Mouse (Mus musculus): ENCODE measurements around the gene Cyren. TPM values are rescaled to one million over a fixed set of nuclear protein-coding genes. Genes with fewer than 3 reads are reported as not detected.

Cyren gene
- polyA plus RNA-seq, 1 experiment, result 6.5 TPM

DNA sequence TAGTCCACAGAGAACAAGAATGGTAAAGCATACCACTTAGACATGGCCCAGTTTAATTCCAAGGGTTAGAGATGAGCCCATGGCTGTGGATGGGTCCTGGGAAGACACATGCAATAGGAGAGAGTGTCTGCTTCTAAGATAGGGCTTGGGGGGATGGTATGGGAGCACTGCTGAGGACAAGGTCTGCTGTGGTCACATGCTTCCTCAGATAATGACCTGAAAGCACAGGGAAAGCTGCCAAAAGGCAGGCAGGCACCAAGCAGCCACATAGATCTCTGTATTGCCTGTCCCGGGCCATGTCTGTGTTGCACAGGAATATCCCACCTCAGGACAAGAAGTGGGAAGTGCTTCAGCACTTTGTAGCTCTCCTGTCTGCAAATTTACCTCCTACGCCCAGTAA is 21.3 kb upstream of the Cyren start:
- no peak for DNase-seq (ENCODE audit: low read depth)

DNA sequence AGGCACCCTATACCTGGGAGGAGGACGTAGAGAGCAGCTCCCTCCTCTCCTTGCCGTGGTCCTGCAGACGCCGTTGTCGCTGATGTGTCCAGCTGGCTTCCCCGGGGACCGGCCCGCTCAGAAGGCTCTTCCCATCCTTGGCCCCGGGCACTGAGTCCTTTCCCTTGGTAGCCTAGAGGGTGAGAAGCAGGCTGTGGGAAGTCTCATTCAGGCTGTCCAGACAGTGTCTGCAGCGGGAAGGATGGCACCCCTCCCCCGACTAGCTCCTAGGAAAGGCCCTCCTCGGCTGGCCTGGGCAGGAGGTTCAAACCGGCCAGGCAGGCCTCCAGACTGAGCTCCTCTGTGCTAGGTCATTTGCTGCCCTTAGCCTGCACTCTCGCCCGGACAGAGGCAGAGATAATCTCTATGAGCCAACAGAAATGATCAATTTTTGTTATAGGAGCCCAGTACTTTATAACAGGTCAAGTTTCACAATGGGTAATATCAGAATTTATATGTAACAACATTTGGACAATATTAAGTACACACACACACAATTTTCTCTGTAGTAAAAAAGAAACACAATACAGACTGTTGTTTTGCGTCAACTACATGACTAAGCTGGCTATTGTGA is 18.4 kb upstream of the Cyren start:
- DNase-seq (ENCODE audit: low read depth), result no peak

DNA sequence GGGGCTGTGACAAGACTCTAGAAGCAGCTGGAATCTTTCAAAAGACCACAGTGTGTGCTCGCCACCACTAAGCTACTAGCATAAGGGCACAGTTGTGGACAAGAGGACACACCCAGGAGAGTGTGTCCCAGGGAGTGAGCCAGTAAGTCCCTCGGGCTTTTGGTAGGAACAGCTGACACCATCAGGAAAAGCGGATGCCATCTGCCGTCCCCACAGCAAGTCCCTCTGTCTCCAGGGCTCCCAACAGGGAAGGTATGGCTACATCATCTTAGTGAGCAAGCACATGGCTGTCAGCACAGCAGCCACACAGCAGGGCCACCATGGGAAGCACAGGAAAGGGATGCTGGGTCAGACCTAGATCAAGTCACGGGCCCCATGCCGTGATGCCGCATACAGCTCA is 17.7 kb upstream of the Cyren start:
- no peak for DNase-seq (ENCODE audit: low read depth)

DNA sequence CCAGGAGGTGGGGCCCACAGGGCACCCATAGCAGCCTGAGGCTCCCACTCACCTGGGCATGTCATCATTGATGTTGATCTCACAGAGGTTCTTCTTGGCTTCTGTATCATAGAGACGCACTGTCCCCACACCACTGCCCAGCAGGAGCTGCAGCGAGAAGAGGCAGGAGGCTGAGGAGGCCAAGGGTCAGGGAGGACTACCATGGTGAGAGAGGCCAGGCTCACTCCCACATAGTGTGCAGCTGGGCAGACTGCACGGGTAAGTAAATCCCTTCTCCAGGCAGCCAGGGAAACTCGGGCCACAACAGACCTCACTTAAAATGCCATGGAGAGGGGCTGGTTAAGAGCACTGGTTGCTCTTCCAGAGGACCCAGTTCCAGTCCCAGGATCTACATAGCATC is 11.3 kb upstream of the Cyren start:
- DNase-seq (ENCODE audit: low read depth), result no peak

DNA sequence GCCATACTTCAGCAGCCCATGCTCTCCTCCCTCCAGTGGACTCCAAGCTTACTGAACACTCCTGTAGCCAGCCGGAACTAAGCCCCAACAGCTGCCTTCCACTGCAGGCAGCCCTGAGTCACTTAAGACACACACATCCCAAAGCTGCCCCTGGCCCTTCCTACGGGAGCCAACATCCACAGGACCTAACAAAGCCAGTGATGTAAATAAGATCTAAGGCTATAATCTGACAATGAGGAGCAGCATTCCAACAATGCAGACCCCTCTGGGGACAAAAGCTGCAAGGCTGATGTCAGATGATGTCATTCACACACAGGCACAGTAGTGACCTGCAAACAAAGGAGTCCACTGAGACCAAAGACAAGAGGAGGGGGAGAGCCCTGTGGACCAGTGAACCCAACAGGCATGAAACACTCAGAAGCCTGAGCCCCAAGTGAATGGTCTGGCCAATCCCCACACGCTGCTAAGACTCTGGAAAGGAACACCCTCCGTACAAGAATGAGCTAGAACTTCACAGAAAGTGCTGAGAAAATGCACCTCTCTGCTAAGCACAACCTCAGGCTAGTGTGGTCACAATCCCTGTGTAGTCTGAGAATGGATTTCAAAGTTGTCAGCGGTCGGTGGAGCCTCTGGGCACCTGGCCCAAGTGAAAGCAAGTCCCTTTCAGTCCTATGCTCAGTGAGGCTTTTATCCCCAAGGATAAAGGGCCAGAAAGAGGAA is 9.4 kb upstream of the Cyren start:
- DNase-seq (ENCODE audit: low read depth), result no peak

DNA sequence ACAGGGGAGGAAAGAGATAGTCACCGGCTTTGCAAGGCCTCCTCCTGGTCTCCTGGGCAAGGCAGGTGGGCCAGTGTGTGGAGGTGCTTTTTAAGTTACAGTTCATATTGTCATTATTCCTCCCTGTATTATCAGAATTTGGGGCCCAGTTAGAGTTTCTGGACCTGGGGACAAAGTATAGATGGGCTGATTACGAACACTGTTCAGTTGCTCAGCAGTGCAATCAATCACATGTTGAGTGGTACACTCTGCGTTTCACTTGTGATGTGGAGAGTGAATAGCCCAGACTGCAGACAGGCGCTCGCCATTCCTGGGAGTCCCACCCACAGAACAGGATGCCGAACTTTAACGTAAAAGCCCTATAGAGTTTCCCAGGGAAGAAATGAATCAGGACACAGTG is 6.9 kb upstream of the Cyren start:
- DNase-seq (ENCODE audit: low read depth), result no peak

DNA sequence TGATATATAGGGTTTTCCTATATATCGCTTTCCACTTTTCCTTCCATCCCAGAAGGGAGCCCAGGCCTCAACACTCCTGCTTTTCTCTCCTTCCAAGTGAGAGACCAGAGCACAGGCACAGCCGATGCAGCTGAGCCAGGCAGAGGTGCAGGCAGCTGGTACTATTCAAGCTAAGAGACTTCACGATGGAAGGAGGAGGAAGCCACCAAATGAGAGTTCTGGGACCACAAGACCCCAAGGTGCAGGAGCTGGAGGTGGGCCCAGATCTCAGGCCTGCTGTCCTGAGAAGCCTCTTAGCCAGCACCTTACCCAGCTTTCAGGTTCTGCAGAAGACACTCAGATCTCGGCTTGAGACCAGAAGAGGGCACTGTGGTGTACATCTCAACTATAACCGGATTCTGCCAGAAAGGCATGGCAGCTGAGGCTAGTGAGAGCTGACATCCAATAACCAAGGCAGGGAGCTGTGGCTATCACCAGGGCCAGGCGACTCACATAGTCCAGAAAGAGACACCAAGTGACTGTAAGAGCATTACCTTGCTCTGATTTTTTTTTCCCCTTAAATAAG is 2.1 kb upstream of the Cyren start:
- no peak for DNase-seq (ENCODE audit: low read depth)

DNA sequence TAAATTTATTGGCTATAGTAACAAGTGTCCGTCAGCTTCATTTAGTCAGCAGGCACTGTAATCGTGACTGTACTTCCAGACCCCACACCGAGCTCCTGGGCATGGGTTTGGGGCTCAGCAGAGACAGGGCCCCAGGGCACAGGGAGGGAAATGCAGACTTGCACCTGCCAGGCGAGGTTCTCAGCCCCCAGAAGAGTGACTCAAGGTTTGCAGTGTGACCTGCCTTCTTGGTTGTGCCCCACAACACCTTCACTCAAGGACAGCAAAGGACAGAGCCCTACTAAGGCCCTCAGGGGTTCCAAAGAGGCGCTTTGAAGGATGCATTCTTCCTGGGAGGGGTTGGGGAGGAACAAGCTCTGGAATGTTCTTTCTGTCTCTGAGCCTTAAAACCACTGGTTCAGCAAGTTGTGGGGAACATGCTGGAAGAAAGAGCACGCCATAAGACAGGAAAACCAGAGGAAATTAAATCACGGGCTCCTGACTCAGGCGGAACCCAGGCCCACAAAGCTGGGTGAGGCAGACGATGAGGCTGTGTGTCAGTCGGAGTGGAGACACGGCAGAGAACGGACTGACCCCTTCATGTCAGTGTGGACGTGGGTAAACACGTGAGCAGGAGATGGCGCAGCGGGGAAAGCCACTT is 1.4 kb upstream of the Cyren start:
- no peak for DNase-seq (ENCODE audit: low read depth)

DNA sequence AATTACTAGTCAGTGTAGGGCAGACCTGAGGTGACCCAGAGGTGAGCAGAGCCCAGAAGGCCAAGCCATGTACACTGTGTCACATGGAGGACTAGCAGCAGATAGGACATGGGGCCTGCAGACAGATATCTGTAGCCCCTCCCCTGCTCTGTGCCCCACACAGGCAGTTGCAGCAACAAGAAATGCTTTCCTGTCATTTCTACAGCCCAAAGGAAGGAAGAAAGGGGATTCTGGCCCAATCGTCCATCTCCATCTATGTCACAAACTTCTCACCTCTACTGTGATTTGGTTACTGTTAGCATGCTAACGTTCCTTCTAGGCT is 1.1 kb downstream of the Cyren start:
- DNase-seq (ENCODE audit: low read depth), result no peak

DNA sequence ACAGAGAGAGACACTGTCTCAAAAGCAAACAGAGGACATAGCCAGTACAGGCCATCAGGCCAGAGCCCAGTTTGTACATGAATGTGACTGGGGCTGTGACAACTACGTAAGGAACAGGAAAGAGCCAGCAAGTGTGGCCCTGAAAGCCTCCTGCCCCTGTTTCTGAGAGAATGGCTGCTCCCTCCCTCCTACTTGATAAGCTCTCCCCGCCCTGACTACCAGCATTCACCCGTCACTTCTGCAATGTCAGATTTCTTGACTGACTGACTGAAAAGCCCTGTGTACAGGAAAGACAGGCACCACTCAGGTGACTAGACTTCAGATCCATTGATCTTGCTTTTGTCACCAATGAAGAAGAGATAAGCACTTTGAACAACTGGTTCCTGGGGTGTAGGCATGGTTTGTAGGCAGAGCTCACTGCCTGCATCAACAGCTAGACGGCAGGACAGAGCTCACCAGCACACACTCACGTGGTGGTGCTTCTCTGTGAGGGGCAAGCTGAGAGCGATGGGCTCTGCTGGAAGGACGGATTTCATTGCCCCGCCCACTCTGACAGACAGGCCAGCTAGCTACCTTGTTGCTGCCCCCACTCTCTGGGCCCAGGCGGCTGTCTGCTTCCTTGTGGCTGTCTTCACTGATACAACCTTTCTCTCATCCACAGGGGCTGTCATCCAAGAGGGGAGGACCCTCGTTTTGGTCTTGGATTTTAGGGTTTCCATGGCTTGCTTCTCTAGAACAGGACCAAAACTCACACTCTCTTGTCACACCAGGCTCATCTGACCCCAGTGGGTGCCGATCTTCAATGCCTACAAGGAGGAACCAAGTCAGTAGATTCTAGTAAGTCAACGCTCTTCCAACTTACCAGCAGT is 1.7 kb downstream of the Cyren start:
- DNase-seq (ENCODE audit: low read depth), result no peak

DNA sequence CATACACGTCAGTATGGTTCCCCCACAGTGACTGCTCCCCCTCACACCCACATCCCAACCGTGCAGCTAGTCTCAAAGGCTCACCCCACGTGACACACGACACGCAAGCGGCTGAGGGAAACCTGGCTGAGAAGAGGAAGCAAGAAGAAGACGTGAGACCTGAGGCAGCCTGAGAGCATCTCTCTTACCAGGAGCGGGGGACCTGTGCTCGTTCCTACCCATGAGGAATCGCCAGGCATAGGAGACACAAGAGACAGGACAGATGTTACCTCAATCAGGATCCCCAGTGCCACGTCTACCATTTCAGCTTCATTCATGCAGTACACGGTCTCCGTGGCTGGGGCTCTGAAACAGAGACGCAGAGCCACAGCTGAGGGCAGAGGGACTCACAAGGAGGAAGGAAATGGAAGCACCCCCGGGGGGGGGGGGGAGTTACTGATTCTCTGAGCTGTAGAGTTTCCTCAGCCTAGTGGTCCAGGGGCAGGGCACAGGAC is 2.5 kb downstream of the Cyren start:
- DNase-seq (ENCODE audit: low read depth), result no peak

DNA sequence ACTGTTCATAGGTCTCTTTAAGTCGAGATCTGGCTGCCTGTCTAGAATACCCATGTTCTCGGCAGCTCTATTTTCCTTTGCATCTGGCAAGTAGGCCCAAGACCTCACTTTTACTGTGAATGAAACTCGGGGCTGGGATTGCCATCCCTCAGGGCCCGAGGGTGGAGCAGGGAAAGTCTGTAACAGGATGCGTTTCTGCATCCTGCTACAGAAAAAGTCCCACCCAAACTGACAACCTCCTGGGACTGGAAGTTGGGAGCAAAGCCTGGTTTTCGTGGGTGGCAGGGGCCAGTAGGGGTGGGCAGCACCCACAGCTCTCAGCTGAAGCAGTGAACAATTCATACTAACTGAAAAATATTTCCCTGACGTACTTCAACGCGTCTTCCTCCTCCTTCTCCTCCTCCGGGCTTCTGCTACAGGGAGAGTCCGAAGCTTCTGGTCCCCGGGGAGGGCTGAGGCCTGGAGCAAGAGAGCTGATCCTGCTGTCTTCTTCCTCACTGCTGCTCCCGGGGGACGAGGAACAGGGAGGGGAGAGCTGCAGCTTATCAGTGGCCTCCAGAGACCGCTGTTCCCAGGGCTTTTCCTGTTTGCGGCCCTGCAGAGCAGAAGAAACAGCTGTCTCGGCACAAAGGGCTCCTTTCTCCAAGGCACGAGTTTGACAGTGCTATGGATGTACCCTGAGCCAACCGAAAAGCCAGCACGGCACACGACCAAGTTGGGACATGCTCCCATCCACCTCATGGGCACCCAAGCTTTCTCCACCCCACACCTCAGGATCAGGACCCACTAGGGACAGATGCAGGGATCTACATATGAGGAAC is 3.5 kb downstream of the Cyren start:
- no peak for DNase-seq (ENCODE audit: low read depth)

DNA sequence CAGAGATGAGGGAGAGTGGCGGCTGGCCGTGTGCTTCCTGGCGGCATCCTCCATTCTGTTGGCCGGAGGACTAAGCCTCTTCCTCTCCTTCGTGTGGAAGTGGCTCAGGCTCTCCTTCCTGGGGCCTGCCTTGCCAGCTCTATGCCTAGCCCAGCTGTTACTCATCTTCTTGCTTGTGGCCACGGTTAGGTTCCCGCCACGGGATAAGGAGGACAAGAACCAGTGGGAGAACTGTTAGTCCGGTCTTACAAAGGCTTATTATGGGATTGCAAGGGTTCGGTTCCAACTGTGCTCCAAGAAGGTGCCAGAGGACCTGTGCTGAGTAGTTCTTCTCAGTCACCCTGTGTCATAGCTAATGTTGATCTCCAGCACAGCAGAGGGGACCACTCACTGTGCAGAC is 5.0 kb downstream of the Cyren start:
- no peak for DNase-seq (ENCODE audit: low read depth)

DNA sequence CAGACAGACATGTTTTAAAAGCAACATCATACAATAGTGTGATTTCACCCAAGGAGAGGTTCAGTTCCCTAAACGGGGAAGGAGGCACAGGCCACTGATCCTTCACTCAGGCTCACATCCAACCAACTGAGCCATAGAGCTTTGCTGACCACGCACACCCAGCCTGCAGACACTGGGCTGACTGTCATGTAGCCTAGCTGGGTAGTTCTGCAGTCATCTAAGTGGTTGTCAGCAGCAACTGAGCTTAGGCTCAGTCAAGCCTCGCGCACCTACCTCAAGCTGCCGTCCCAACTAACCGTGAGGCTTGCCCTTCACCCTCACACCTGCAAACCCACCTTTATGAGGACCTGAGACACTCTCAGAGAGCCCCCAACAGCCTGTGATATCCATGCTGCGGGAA is 5.9 kb downstream of the Cyren start:
- DNase-seq (ENCODE audit: low read depth), result no peak

DNA sequence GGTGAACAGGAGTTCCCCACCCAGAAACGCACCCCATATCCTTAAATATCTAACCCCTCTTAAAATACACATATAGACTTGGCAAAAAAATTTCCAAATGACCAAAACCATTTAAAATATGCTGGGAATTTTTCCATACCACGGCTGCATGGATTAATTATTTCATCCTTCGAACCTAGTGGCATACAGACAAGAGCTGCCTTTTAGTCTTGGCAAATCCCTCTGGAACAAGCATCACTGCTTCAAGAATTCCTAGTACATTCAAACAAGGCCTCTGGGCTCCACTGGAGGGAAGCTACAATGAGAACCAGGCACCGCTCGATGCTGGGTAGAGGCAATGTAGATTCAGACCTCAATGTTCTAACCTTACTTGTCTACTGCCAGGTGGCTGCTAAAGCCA is 7.1 kb downstream of the Cyren start:
- DNase-seq (ENCODE audit: low read depth), result no peak

DNA sequence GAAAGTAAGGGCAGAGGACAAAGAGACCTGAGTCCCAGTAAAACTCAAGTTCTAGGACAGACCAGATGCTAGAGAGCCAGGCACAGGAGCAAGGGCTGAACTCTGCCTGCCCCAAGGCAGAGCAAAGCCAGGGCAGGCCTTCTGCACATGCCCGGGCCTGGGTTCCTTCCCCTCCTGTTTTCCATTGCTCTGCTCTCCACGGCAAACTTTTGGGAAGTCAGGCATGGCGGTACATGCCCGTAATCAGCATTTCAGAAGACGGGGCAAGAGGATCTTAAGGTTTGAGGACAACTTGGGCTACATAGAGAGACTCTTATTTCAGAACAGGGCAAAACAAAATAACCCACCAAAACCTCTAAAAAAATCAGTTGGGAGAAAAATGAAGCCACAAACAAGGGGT is 7.7 kb downstream of the Cyren start:
- no peak for DNase-seq (ENCODE audit: low read depth)

DNA sequence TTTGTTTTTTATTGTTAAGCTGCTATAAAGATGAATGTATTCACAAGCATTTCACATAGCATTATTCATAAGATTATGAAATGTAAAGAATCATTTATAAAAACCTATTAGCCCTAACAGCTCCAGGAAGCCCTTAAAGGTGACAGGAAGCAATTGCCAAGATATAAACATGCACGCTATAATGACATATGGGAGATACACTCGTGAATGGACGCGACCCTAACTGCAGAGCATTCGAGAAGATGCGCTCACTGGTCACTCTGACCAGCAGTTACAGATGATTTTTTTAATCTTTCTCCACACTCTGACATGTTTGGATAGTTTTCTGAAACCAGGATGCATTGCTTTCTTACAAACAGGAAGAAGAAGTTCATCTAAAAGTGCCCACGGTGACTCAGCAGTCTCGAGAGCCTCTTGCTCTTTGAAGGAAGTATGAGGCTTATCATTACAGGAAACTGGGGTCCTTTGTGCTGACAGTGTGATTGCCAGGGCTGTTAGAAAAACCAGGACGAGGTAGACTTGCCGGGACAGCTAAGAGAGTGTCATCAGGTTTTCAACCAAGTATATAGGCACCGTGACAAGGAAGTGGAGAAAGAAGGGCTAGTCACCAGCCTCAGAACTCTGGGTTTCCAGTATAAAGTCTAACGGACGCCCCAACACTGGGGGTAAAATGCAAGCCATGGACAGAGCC is 8.5 kb downstream of the Cyren start:
- no peak for DNase-seq (ENCODE audit: low read depth)

DNA sequence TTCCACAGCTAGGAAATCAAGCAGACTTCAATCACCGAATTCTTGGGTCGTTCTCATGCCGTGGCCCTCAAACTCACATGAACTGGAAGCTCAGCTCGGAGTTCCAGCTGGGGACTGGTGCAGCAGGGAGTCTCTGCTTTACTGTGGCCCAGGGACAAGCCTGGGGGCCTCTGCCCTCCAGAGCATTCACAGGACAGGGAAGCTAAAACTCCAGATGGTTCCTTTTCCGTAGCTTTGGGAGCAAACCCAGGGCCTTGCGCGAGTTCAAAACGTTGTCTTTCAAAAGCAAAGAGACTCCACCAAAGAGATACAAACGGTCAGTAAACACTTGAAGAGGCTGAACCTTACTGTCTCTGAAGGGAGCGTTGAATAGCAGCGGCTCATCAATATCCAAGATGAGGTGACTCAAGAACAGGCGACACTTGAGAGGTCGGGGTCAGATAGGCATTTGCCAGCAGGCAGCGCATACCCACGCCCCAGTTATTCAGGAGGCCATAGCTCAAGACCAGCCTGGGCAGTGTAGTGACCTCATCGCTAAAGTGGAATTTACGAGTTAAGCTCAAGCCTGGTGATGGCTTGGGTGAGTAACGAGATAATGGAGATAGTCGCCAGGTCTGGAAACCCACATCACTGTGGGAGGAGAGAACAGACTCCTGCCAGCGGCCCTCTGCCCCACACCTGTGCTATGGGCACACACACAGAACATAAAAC is 9.2 kb downstream of the Cyren start:
- no peak for DNase-seq (ENCODE audit: low read depth)

DNA sequence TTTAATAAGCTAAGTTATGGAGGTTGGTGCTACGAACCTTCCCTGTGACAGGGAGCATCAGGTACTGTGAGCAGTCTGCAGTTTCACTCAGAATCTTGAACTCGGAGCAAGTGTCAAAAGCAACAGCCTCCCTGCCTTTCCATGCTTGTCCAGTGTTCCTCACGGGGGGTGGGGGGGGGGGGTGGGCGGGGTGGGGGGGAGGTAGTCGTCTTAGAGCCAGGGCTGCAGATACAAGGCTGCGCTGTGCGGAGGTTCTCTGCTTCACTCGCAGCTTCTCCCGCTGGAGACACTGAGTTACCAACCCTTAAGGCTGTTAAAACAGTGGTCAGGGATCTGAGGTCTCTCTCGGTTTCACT is 9.9 kb downstream of the Cyren start:
- DNase-seq (ENCODE audit: low read depth), result no peak

All from gonadal fat pad, adult 2 months (tissue).